Mouse (Mus musculus) midbrain, postnatal 0 days (tissue): Measurements from ENCODE around the gene Wnt7b. TPM values are rescaled to one million over a fixed set of nuclear protein-coding genes. Genes with fewer than 3 reads are reported as not detected.

Experiments
- ATAC-seq: fragments of 200-750 bp; cut with Nextera tagmentation; 2 replicates; pipeline ENCODE4 v1.8.0; 2017; ENCODE audit warnings: moderate number of reproducible peaks, mild to moderate bottlenecking, moderate TSS enrichment, moderate library complexity; ENCODE audit not compliant: low FRiP score
- DNase-seq: peaks from one replicate; pipeline ENCODE4 v3.0.0-alpha.2; 2015; ENCODE audit warnings: low spot score
- H3K27ac ChIP-seq: fragments of 300-500 bp; sonication (generic); 2 replicates; pipeline ENCODE4 v1.5.1; 2014; ENCODE audit warnings: low read depth, mild to moderate bottlenecking, low read length, mixed read lengths
- H3K27me3 ChIP-seq: fragments of 300-500 bp; sonication (generic); 2 replicates; pipeline ENCODE4 v1.6.1; 2014; ENCODE audit warnings: low read length, control low read depth, mixed read lengths; ENCODE audit not compliant: insufficient read depth
- H3K36me3 ChIP-seq: fragments of 300-500 bp; sonication (generic); 2 replicates; pipeline ENCODE4 v1.6.1; 2014; ENCODE audit warnings: low read length, control low read depth, mixed read lengths; ENCODE audit not compliant: insufficient read depth
- H3K4me1 ChIP-seq: fragments of 300-500 bp; sonication (generic); 2 replicates; pipeline ENCODE4 v1.6.1; 2014; ENCODE audit warnings: mild to moderate bottlenecking, control low read depth, antibody characterized with exemption, low read length, mixed read lengths; ENCODE audit not compliant: insufficient read depth
- H3K4me2 ChIP-seq: fragments of 300-500 bp; sonication (generic); 2 replicates; pipeline ENCODE4 v1.6.1; 2014; ENCODE audit warnings: low read depth, mild to moderate bottlenecking, low read length, mixed read lengths; ENCODE audit not compliant: poor library complexity, severe bottlenecking
- H3K4me3 ChIP-seq: fragments of 300-500 bp; sonication (generic); 2 replicates; pipeline ENCODE4 v1.5.1; 2014; ENCODE audit warnings: low read depth, mild to moderate bottlenecking, low read length, moderate library complexity
- H3K9ac ChIP-seq: fragments of 300-500 bp; sonication (generic); replicated peaks from 2 replicates; pipeline ENCODE4 v1.6.1; 2014; ENCODE audit warnings: mild to moderate bottlenecking, low read length, moderate library complexity, mixed read lengths; ENCODE audit not compliant: poor library complexity, severe bottlenecking
- H3K9me3 ChIP-seq: fragments of 300-500 bp; sonication (generic); 2 replicates; pipeline ENCODE4 v1.6.1; 2016; ENCODE audit warnings: low read length, control low read depth
- CTCF ChIP-seq: IDR thresholded peaks from 2 replicates; pipeline ENCODE4 v1.5.1; 2016; ENCODE audit warnings: antibody characterized with exemption, mild to moderate bottlenecking
- WGBS: fragments of 180-500 bp; shearing (Covaris S2); extraction: QIAGEN DNeasy Blood & Tissue Kit; methylation state at CpG from one replicate; pipeline ENCODE4 v1.1.7; 2014; 5-methylcytosine and 5-hydroxymethylcytosine counted together
- polyA plus RNA-seq: library from polyadenylated mRNA; unstranded; fragments of >200 nt; fragmentation: Nextera tagmentation; extraction: Ambion mirVana; gene quantifications from 2 replicates; pipeline ENCODE4 v1.2.1, GENCODE M21; 2015
- total RNA-seq: library from RNA; depleted of rRNA; stranded (reverse); fragments of >200 nt; gene quantifications from 2 replicates; pipeline ENCODE4 v1.2.3, GENCODE M21; 2014

The Wnt7b gene
- total and polyA plus RNA-seq, 2 experiments from 2014 or later: 19.5 to 34.3 TPM

DNA sequence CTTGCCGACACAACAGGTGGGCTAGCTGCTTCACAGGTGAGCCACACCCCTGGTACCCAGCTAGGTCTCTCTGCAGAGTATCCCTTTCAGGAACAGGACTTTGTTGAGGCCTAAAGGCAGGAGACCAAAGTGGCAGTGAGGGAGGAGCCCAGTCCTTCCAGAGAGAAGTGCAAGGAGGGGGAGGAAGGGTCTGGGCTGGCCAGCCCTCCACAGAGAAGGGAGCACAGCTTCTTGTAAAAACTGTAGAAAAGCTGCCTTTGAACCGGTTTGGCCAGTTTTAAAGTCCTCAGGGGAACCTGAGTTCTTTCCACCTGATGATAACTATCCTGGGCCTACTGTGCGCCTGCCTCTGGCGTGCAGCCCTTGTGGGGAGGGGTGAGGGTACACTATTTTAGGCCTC lies 62.8 kb downstream of the Wnt7b start:
- Histone ChIP-seq H3K27me3 (no peaks in the 10 kb centered on the region), H3K4me3 (no peak overlapping the region), H3K9me3 (no peaks in the 10 kb centered on the region), H3K27ac (no peak overlapping the region), H3K4me1 (no peaks in the 10 kb centered on the region), H3K4me2 (no peak overlapping the region), H3K9ac (no peak overlapping the region), H3K36me3 (no peaks in the 10 kb centered on the region)
- DNase-seq: no peak
- TF ChIP-seq CTCF: no peak
- ATAC-seq: no peak
- 70% methylated on average over 4 of the region's 4 CpGs for WGBS

- no peaks in the 10 kb centered on the region for H3K36me3 ChIP-seq
- 32% methylated on average over 32 of the region's 32 CpGs for WGBS
These were observed 74.8 kb downstream of the Wnt7b start for GRCm38 (mm10) chr15:85507370-85508014.

DNA sequence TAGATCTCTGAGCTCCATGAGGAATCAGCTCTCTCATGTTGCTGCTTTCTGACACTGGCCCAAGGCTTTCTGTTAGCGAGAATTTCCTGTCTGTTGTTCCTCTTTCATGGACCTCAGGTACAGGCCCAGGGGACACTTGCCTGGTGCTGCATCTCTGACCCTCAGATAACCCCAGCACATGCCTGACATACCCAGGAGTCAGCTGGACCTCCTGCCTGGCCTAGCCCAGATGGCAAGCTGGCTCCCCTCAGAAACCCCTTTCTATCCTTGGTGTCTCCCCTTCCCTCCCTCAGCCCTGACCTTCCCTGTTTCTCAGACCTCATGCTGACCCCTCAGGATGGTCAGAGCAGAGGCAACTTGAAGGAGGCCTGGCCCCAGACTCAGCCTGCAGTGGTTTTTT lies 75.6 kb downstream of the Wnt7b start:
- 63% methylated on average over 1 of the region's 1 CpGs for WGBS

More at GRCm38 (mm10) chr15:85507370-85508014, 74.8 kb downstream of the Wnt7b start:
- no peak for ATAC-seq
- DNase-seq: peak; percentile 40
- no peaks in the 10 kb centered on the region for H3K27me3 ChIP-seq
- TF ChIP-seq CTCF: no peak
- H3K27ac ChIP-seq: no peak overlapping the region
- no peaks in the 10 kb centered on the region for H3K4me1 ChIP-seq
- no peak overlapping the region for H3K4me3 ChIP-seq
- H3K4me2 ChIP-seq: no peak overlapping the region
- H3K9me3 ChIP-seq: no peaks in the 10 kb centered on the region
- H3K9ac ChIP-seq: no peak overlapping the region

GRCm38 (mm10) chr15:85505118-85505925 lies 77.0 kb downstream of the Wnt7b start:
- ATAC-seq (peak; percentile 44), DNase-seq (peak; percentile 79)
- no peak for TF ChIP-seq CTCF
- H3K4me3 ChIP-seq: no peak overlapping the region
- no peak overlapping the region for H3K27ac ChIP-seq
- 50% methylated on average over 14 of the region's 14 CpGs for WGBS
- H3K4me1 ChIP-seq: no peaks in the 10 kb centered on the region
- H3K27me3 ChIP-seq: no peaks in the 10 kb centered on the region
- H3K9me3 ChIP-seq: no peaks in the 10 kb centered on the region
- no peaks in the 10 kb centered on the region for H3K36me3 ChIP-seq
- H3K4me2 ChIP-seq: no peak overlapping the region
- no peak overlapping the region for H3K9ac ChIP-seq

More for the DNA sequence above, 75.6 kb downstream of the Wnt7b start:
- ATAC-seq (no peak), DNase-seq (no peak)
- no peaks in the 10 kb centered on the region for H3K36me3 ChIP-seq
- H3K27ac ChIP-seq: no peak overlapping the region
- H3K9me3 ChIP-seq: no peaks in the 10 kb centered on the region
- no peak overlapping the region for H3K4me2 ChIP-seq
- no peaks in the 10 kb centered on the region for H3K27me3 ChIP-seq
- no peak overlapping the region for H3K4me3 ChIP-seq
- no peak overlapping the region for H3K9ac ChIP-seq
- no peak for TF ChIP-seq CTCF
- H3K4me1 ChIP-seq: no peaks in the 10 kb centered on the region

DNA sequence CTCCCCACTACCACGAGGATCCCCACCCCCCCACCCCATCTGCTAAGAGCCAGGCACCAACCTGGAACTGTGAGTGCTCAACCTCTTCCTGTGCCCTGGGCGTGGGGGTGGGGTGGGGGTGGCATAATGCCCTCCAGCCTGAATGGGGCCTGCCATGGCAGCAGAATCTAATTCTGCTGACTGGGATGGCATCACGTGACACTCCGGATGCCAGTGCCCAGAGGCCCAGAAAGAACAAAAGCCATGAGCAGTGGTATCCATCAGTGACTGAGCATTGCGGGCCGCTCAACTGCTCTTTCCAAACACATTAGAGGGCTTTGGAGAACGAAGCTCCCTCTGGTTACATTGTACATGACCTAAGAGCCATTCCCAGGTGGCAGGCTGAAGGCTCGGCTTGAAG lies 79.1 kb downstream of the Wnt7b start, which contains the start of gene 7530416G11Rik:
7530416G11Rik (minus strand) TSS at position 101 of the 400 bp plus-strand sequence.
- WGBS: 81% methylated on average over 8 of the region's 8 CpGs
- no peak for TF ChIP-seq CTCF
- ATAC-seq (no peak), DNase-seq (no peak)
- no peak within 1 kb of the TSS for H3K4me3 ChIP-seq
- no peaks in the 10 kb centered on the region for H3K4me1 ChIP-seq
- no peaks in the 10 kb centered on the region for H3K36me3 ChIP-seq
- H3K27me3 ChIP-seq: no peaks in the 10 kb centered on the region
- H3K9ac ChIP-seq: no peak within 1 kb of the TSS
- no peak within 1 kb of the TSS for H3K27ac ChIP-seq
- no peak within 1 kb of the TSS for H3K4me2 ChIP-seq
- no peaks in the 10 kb centered on the region for H3K9me3 ChIP-seq

DNA sequence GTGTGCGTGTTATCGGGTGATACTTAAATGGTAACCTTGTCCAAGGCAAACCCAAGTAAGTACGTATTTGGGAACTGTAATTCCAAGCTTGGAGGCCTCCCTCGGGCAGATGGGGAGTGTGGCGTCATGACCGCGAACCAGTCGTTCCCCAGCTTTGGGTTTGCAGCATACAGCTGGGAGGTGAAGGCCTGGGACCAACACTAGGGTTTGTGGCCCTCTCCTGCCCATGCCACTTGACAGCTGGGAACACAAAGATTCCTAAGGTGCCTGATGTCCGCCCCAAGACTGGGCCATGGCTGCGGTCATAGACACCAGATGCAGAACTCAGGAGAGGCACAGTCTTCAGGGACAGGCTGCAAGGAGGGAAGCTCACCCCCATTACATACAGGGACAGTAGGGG lies 82.0 kb downstream of the Wnt7b start:
- no peak for ATAC-seq
- WGBS: 87% methylated on average over 10 of the region's 10 CpGs
- H3K9ac ChIP-seq: no peak overlapping the region

More for the DNA sequence above, 82.0 kb downstream of the Wnt7b start:
- no peak for TF ChIP-seq CTCF
- Histone ChIP-seq H3K4me3 (no peak overlapping the region), H3K27ac (no peak overlapping the region), H3K4me1 (no peaks in the 10 kb centered on the region), H3K9me3 (no peaks in the 10 kb centered on the region), H3K27me3 (no peaks in the 10 kb centered on the region), H3K4me2 (no peak overlapping the region), H3K36me3 (no peaks in the 10 kb centered on the region)
- no peak for DNase-seq
